ENCODE assay signal across 8 mouse cellular contexts in genomic region chr12:5274519-5274944, GRCm38 (mm10).
A peak's percentile ranks its signal among the peaks of the same experiment; 100 is the strongest.
DNase-seq lines count a peak whose midpoint lies in the region; ATAC-seq and TF ChIP-seq lines count a peak whose summit lies in the region.
"Had no signal": no experiment of that assay in that cellular context is flagged by ENCODE, and none has a peak within 500 bp of the region (broad histone marks: within the 10 kb centered on the region; RNA-seq: fewer than 3 reads in every experiment).

No protein-coding gene starts in this region.

- no peak overlapping the region for H3K4me3 ChIP-seq in forebrain, embryonic 10.5 days
- H3K4me3 ChIP-seq in hindbrain, postnatal 0 days (ENCODE audit: low read length): no peak overlapping the region
- H3K4me3 ChIP-seq in olfactory bulb, adult 2 months (ENCODE audit: insufficient read depth, low read depth, low read length): no peak overlapping the region
- H3K4me3 ChIP-seq: liver, embryonic 12.5 days had no signal

- WGBS in forebrain, embryonic 10.5 days: 70% methylated on average over 8 of the region's 8 CpGs
- 57% methylated on average over 8 of the region's 8 CpGs for WGBS in hindbrain, postnatal 0 days
- 27% methylated on average over 8 of the region's 8 CpGs for WGBS in olfactory bulb, adult 2 months

- H3K36me3 ChIP-seq in forebrain, embryonic 10.5 days (replicated peaks): no peaks in the 10 kb centered on the region
- H3K36me3 ChIP-seq in hindbrain, postnatal 0 days (ENCODE audit: insufficient read depth, low read length): no peaks in the 10 kb centered on the region
- H3K36me3 ChIP-seq: liver, embryonic 12.5 days had no signal

- peaks cover 8% of the 10 kb centered on the region; the same call in 1 of the 2 replicates for H3K9me3 ChIP-seq in forebrain, embryonic 10.5 days
- no peaks in the 10 kb centered on the region for H3K9me3 ChIP-seq in hindbrain, postnatal 0 days (ENCODE audit: low read length)
- H3K9me3 ChIP-seq: liver, embryonic 12.5 days had no signal

- H3K4me2 ChIP-seq in hindbrain, postnatal 0 days (ENCODE audit: low read depth, low read length): no peak overlapping the region
- H3K4me2 ChIP-seq: liver, embryonic 12.5 days had no signal

- TF ChIP-seq POLR2A in olfactory bulb, adult 2 months (IDR thresholded peaks at IDR 0.05; ENCODE audit: insufficient read depth, low read depth, low read length): no peak

- no peak for ATAC-seq in hindbrain, postnatal 0 days
- ATAC-seq in inflammation-experienced regulatory T-cells, adult 6 months: no peak
- ATAC-seq: liver, embryonic 12.5 days had no signal

- H3K4me1 ChIP-seq in forebrain, embryonic 10.5 days: peaks cover 33% of the 10 kb centered on the region
- peaks cover 25% of the 10 kb centered on the region; the same call in 1 of the 2 replicates for H3K4me1 ChIP-seq in hindbrain, postnatal 0 days (ENCODE audit: insufficient read depth, low read length)
- H3K4me1 ChIP-seq in olfactory bulb, adult 2 months (ENCODE audit: control insufficient read depth, insufficient read depth, low read length): peaks cover 22% of the 10 kb centered on the region
- H3K4me1 ChIP-seq: liver, embryonic 12.5 days had no signal

- H3K27me3 ChIP-seq in forebrain, embryonic 10.5 days (ENCODE audit: poor library complexity, severe bottlenecking): no peaks in the 10 kb centered on the region
- H3K27me3 ChIP-seq in hindbrain, postnatal 0 days (ENCODE audit: insufficient read depth, low read length): no peaks in the 10 kb centered on the region
- H3K27me3 ChIP-seq: liver, embryonic 12.5 days had no signal

- H3K27ac ChIP-seq in forebrain, embryonic 10.5 days: peak overlapping the region; percentile 9; the same call in 1 of the 2 replicates
- H3K27ac ChIP-seq in hindbrain, postnatal 0 days: 0 out of 2 replicates have a peak overlapping the region, but pooled peaks have one; percentile 1
- H3K27ac ChIP-seq in olfactory bulb, adult 2 months (ENCODE audit: insufficient read depth, low read depth, low read length): 0 out of 2 replicates have a peak overlapping the region, but pooled peaks have one; percentile 37
- H3K27ac ChIP-seq: liver, embryonic 12.5 days had no signal

- H3K9ac ChIP-seq in hindbrain, postnatal 0 days (replicated peaks; ENCODE audit: low read length): no peak overlapping the region
- H3K9ac ChIP-seq: liver, embryonic 12.5 days had no signal

- intact Hi-C loops in left cerebral cortex, postnatal 25 days (cut with DNase I): loop anchor here (5.0 kb wide), 1 partner anchor 83 kb away; no protein-coding TSS in a partner anchor

- no peak for TF ChIP-seq CTCF in hindbrain, postnatal 0 days (IDR thresholded peaks at IDR 0.05; ENCODE audit: low read depth)
- TF ChIP-seq CTCF in olfactory bulb, adult 2 months (IDR thresholded peaks at IDR 0.05; ENCODE audit: insufficient read depth, low read depth, low read length): no peak

- peak; percentile 45 to 81 for DNase-seq in left cerebral cortex, postnatal 25 days (ENCODE audit: low spot score in 2 of 2)
- DNase-seq in left cerebral cortex, adult 18-20 months (ENCODE audit: low spot score in 2 of 2): no peak
- DNase-seq in forebrain, embryonic 10.5 days (ENCODE audit: extremely low spot score, low spot score): no peak
- DNase-seq in hindbrain, postnatal 0 days (ENCODE audit: low spot score): peak; percentile 47
- DNase-seq in spleen, postnatal 4 days (ENCODE audit: low spot score in 2 of 2): no peak

Comparison
In these comparisons a context has a peak if more than half of its experiments do, and no peak if none do; other contexts are left out.
1. DNase-seq: peak in left cerebral cortex, postnatal 25 days (2 of 2) and hindbrain, postnatal 0 days (single experiment); none in left cerebral cortex, adult 18-20 months (0 of 2), forebrain, embryonic 10.5 days (single experiment) and spleen, postnatal 4 days (0 of 2).
2. Peak in every context shown above with its lines, with median percentiles within 50 percentile points of each other: H3K27ac ChIP-seq.